Mouse (Mus musculus) c-Kit-positive CD71-positive TER-119-positive erythroid progenitor cells, embryonic 14.5 days (primary cell): ENCODE results near the gene Etd.
A peak's percentile ranks its signal among the peaks of the same experiment; 100 is the strongest.
"Not testable (repeated sequence)": the region's sequence is repeated elsewhere in the genome, so short reads cannot be mapped to it uniquely, and the experiment has no call there.

Experiments
- DNase-seq: peaks from one replicate; pipeline ENCODE4 v3.0.0-alpha.2; 2013; ENCODE audit warnings: low spot score

Gene Etd

DNA sequence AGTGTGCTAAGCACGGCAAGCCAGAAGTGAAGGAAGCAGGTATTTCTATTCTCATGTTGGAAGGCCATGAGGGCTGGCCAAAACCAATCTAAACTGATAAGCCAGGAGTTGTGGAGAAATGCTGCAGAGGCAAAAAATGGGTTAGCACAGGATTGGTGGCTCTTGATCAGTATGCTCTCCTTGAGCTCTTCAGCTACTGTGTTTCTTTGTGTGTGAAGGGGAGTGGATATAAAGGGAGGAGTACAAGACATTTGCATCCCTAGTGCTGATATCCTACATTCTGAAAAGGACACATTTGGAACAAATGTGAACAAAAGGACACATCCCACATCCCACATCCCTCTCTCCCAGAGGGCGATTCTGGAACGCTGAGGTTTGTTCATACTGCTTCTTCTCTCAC is at the start of gene Etd:
Etd (plus strand) TSS at position 301 of the 400 bp plus-strand sequence.
- DNase-seq, result no peak

DNA sequence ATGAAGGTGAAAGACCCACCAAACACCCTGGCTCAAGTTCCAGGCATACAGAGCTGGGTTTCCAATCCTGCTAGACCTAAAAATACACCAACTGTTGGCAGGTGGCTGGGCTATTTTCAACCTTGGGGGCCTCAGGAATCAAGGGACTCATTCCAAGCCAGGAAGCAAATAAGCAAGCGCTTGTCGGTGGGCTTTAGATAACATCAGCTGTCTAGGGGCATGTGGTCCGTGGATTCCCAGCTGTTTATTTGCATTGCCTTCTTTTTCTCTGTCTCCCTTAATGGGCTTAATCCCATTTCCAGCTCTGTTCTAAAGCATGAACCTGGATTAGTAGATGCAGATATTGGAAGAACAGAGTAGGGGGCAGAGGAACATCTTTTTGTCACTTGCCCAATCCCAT is 48.4 kb upstream of the Etd start:
- no peak for DNase-seq

DNA sequence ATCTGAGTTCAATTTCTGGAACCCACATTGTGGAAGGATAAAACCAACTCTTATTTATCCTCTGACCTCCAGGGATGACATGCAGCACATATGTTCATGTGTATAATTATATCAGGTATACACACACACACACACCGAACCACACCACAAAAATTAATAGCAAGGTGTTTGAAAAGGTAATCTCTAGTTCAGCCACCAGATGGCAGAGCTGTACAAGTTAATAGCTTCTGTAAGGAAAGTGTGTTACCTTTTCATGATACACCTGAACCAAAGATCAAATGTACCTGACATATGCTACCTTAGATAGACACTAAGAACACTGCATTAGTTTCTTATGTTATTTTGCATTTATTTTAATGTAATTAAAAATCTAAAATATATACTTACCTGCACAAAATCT is 1.8 kb upstream of the Etd start:
- peak; percentile 1 for DNase-seq

DNA sequence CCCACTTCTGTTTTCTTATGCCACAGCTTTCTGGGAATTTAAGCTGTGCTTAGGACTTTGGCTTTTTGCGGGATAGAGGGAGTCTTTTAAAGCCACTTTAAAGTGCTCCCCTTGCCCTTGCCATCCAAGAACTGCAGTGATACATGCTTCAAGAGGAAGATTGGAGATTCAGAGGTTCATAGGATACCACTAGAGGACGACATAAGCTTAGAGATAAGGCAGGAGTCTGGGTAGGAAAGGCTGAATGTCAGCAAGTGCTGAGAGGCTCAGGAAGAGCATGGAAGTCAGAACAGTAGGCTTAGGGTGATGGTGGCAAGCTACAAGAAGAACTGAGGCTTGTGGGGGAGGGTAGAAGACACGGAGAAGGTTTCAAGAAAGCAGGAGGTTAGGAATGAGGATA is 24.9 kb downstream of the Etd start:
- no peak for DNase-seq

DNA sequence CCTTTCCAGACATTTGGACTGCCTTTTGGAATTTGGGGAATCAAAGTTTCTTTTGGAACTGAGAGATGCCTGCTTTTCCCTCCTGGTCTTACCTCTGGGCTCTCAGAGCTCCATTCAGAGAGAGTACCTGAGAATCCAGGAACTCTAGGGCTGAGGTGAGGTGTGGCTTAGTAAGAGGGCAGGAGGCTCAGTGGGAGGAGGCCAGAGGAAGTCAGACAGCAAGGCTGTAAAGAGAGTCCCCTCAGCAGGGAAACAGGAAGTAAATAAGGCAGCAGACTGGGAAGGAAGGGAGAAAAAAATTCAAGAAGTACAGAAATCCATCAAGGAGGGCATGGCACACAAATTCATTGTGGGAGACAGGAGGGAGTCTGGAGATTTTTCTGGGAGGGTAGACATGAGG is 29.5 kb downstream of the Etd start:
- DNase-seq, result not testable (repeated sequence)
